Mouse (Mus musculus): ENCODE data around the gene Eprs.

GRCm38 (mm10) chr1:185346188-185346587 lies 16.7 kb upstream of the Eprs start:
- TF ChIP-seq POLR2A (IDR thresholded peaks at IDR 0.05; ENCODE audit: control insufficient read depth, low read depth, low read length) (no peak), CTCF (IDR thresholded peaks at IDR 0.05; ENCODE audit: control insufficient read depth, insufficient read depth, insufficient replicate concordance, low read depth, low read length) (peak; percentile 14; the same call in 1 of the 2 replicates)

All from testis, adult 2 months (tissue).